Mouse (Mus musculus) CH12.LX (cell line): Measurements from ENCODE around the gene Gm47791. TPM values are rescaled to one million over a fixed set of nuclear protein-coding genes. Genes with fewer than 3 reads are reported as not detected.

ENCODE experiments used
- DNase-seq: peaks from one replicate; pipeline ENCODE4 v3.0.0-alpha.2; 2013; ENCODE audit errors: extremely low read depth
- H3K27ac ChIP-seq: 2 replicates; pipeline ENCODE4 v1.5.1; 2012; ENCODE audit warnings: low read depth, mild to moderate bottlenecking, control low read depth, moderate library complexity; ENCODE audit not compliant: insufficient read depth
- H3K27me3 ChIP-seq: replicated peaks from 2 replicates; pipeline ENCODE3; 2012; ENCODE audit warnings: inconsistent platforms
- H3K36me3 ChIP-seq, 2 experiments: replicated peaks in 1 of 2; 2 replicates each; pipeline versions ENCODE3 to v1.6.1; 2012; ENCODE audit warnings: inconsistent platforms in 1 of 2, low read length in 1 of 2, mild to moderate bottlenecking in 1 of 2, mixed read lengths in 1 of 2, moderate library complexity in 1 of 2; ENCODE audit not compliant: control insufficient read depth in 1 of 2, insufficient read depth in 1 of 2
- H3K4me1 ChIP-seq, 2 experiments: 2 replicates each; pipeline ENCODE4 v1.6.1; 2012; ENCODE audit warnings: inconsistent platforms in 1 of 2, moderate library complexity in 1 of 2; ENCODE audit not compliant: insufficient read depth in 2 of 2, control insufficient read depth in 1 of 2
- H3K4me2 ChIP-seq: 2 replicates; pipeline ENCODE4 v1.6.1; 2012; ENCODE audit warnings: low read depth, mild to moderate bottlenecking, control low read depth; ENCODE audit not compliant: poor library complexity, insufficient read depth, severe bottlenecking
- H3K4me3 ChIP-seq, 3 experiments: fragments of 150-350 bp in 1 of 3; sonication (generic) in 1 of 3; replicated peaks in 1 of 3; 2 replicates each; pipeline versions ENCODE3 to v1.5.1; 2011 to 2012; ENCODE audit warnings: low read depth in 2 of 3, low read length in 2 of 3, mild to moderate bottlenecking in 2 of 3, moderate library complexity in 2 of 3, control low read depth in 1 of 3, improper control_type of control experiment in 1 of 3, inconsistent platforms in 1 of 3, mixed read lengths in 1 of 3; ENCODE audit not compliant: poor library complexity in 1 of 3
- H3K79me2 ChIP-seq: replicated peaks from 2 replicates; pipeline ENCODE4 v1.6.1; 2012; ENCODE audit warnings: mild to moderate bottlenecking, moderate library complexity; ENCODE audit not compliant: control insufficient read depth, poor library complexity, insufficient read depth, severe bottlenecking; ENCODE audit errors: extremely low read depth
- H3K9ac ChIP-seq: 2 replicates; pipeline ENCODE4 v1.6.1; 2012; ENCODE audit warnings: low read depth, mild to moderate bottlenecking, control low read depth, moderate library complexity; ENCODE audit not compliant: insufficient read depth
- H3K9me3 ChIP-seq: replicated peaks from 2 replicates; pipeline ENCODE3; 2012; ENCODE audit warnings: low read length, inconsistent platforms, mixed read lengths
- BHLHE40 ChIP-seq: IDR thresholded peaks from 2 replicates; pipeline ENCODE4 v1.6.1; 2011; ENCODE audit warnings: mild to moderate bottlenecking, low read depth, low read length, improper control_type of control experiment
- CHD1 ChIP-seq: IDR thresholded peaks from 2 replicates; pipeline ENCODE4 v1.6.1; 2012; ENCODE audit warnings: low read depth, low read length, improper control_type of control experiment, inconsistent platforms
- EP300 ChIP-seq: IDR thresholded peaks from 2 replicates; pipeline ENCODE4 v1.6.1; 2011; ENCODE audit warnings: low read length, improper control_type of control experiment
- ETS1 ChIP-seq: conservative IDR thresholded peaks from 2 replicates; pipeline ENCODE4 v1.6.1; 2012; ENCODE audit warnings: low read depth, mild to moderate bottlenecking, inconsistent platforms, low read length, improper control_type of control experiment, moderate library complexity
- HCFC1 ChIP-seq: IDR thresholded peaks from 2 replicates; pipeline ENCODE4 v1.6.1; 2012; ENCODE audit warnings: low read depth, mild to moderate bottlenecking, inconsistent platforms, low read length, improper control_type of control experiment
- MAFK ChIP-seq: IDR thresholded peaks from 2 replicates; pipeline ENCODE4 v1.6.1; 2011; ENCODE audit warnings: low read length, improper control_type of control experiment; ENCODE audit not compliant: insufficient replicate concordance
- MAZ ChIP-seq: IDR thresholded peaks from 2 replicates; pipeline ENCODE4 v1.6.1; 2012; ENCODE audit warnings: low read depth, mild to moderate bottlenecking, inconsistent platforms, low read length, improper control_type of control experiment, moderate library complexity
- MXI1 ChIP-seq: IDR thresholded peaks from 2 replicates; pipeline ENCODE4 v1.6.1; 2011; ENCODE audit warnings: mild to moderate bottlenecking, low read depth, low read length, improper control_type of control experiment
- PAX5 ChIP-seq: IDR thresholded peaks from 2 replicates; pipeline ENCODE4 v1.6.1; 2012; ENCODE audit warnings: low read length, inconsistent platforms, mixed read lengths
- POLR2A ChIP-seq: IDR thresholded peaks from 2 replicates; pipeline ENCODE4 v1.6.1; 2011; ENCODE audit warnings: low read depth, mild to moderate bottlenecking, improper control_type of control experiment, low read length
- POLR2AphosphoS2 ChIP-seq: IDR thresholded peaks from 2 replicates; pipeline ENCODE4 v1.6.1; 2011; ENCODE audit warnings: low read depth, low read length, improper control_type of control experiment
- TCF12 ChIP-seq: IDR thresholded peaks from 2 replicates; pipeline ENCODE4 v1.6.1; 2014; ENCODE audit warnings: low read depth, mild to moderate bottlenecking, inconsistent platforms, low read length, improper control_type of control experiment
- USF2 ChIP-seq: conservative IDR thresholded peaks from 2 replicates; pipeline ENCODE4 v1.6.1; 2011; ENCODE audit warnings: low read depth, low read length, improper control_type of control experiment
- ZC3H11A ChIP-seq: IDR thresholded peaks from 2 replicates; pipeline ENCODE4 v1.6.1; 2012; ENCODE audit warnings: low read depth, mild to moderate bottlenecking, inconsistent platforms, low read length, improper control_type of control experiment
- dilution Hi-C: fragments of 300-500 bp; cut with MboI; formaldehyde crosslinking; loops from 2 replicates; pipeline ENCODE4 v1.14.3; 2020; ENCODE audit warnings: low sequenced_read_pairs; ENCODE audit not compliant: extremely low pct_unique_long_range_greater_than_20kb, extremely low pct_ligation_motif_present
- in situ Hi-C: fragments of 300-500 bp; cut with MboI; formaldehyde crosslinking; loops from 3 replicates; pipeline ENCODE4 v1.14.3; 2019; ENCODE audit warnings: low sequenced_read_pairs, low pct_ligation_motif_present, low pct_unique_long_range_greater_than_20kb, mixed read lengths
- polyA plus RNA-seq: library from polyadenylated mRNA; unstranded; fragments of >175 nt; gene quantifications from 2 replicates; pipeline ENCODE4 v1.2.1, GENCODE M21; 2012; ENCODE audit warnings: low read depth; ENCODE audit not compliant: insufficient read length
- total RNA-seq, 2 experiments: library from RNA; depleted of rRNA; stranded (reverse); fragments of 300-350 nt in 1 of 2; fragments of >200 nt in 1 of 2; gene quantifications; 2 replicates each; pipeline ENCODE4 v1.2.3; 2012 to 2014

Gm47791 gene
- total and polyA plus RNA-seq, 3 experiments, result not detected

DNA sequence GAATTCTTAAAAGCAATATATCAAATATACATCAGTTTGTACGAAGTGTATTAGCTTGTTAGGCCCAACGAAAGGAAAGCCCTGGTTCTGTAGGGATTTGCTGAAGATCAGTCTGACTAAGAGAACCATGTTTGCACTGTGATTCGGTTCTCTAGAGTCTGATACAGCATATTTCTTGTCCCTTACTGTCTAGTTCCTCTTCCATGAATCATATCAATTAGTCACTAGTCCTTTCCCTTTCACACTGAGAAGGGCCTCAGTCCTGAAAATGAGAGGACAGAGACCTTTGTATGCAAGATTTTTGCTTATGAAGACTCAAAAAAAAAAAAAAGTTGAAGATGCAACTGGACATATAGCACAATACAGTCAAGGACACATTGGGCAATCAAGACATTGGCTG, 22.1 kb upstream of the Gm47791 start:
- Histone ChIP-seq H3K36me3 (no peaks in the 10 kb centered on the region), H3K4me3 (no peak overlapping the region), H3K9ac (no peak overlapping the region), H3K27ac (no peak overlapping the region), H3K9me3 (no peaks in the 10 kb centered on the region), H3K4me2 (no peak overlapping the region), H3K4me1 (peaks cover 0 to 9% of the 10 kb centered on the region in 2 experiments; a peak in 2 of 4 replicates), H3K27me3 (no peaks in the 10 kb centered on the region), H3K79me2 (no peaks in the 10 kb centered on the region)
- dilution Hi-C loops (no loop called here), in situ Hi-C loops (loop anchor here (25.0 kb wide), 1 partner anchor 394 kb away; no protein-coding TSS in a partner anchor)
- TF ChIP-seq ETS1 (no peak), MXI1 (no peak), BHLHE40 (no peak), CHD1 (no peak), PAX5 (no peak), HCFC1 (no peak), POLR2A (no peak), EP300 (no peak), TCF12 (no peak), POLR2AphosphoS2 (no peak)
- DNase-seq, result no peak

GRCm38 (mm10) chr1:82792238-82792637, 21.2 kb upstream of the Gm47791 start:
- TF ChIP-seq MAFK, result peak; percentile 41; the same call in 1 of the 2 replicates
- no peak for TF ChIP-seq USF2
- no peak for TF ChIP-seq ZC3H11A
- in situ Hi-C loops (loop anchor here (25.0 kb wide), 1 partner anchor 395 kb away; no protein-coding TSS in a partner anchor), dilution Hi-C loops (no loop called here)
- Histone ChIP-seq H3K36me3 (no peaks in the 10 kb centered on the region), H3K79me2 (no peaks in the 10 kb centered on the region), H3K9me3 (no peaks in the 10 kb centered on the region), H3K27me3 (no peaks in the 10 kb centered on the region), H3K9ac (no peak overlapping the region), H3K4me3 (no peak overlapping the region), H3K4me2 (no peak overlapping the region), H3K4me1 (peaks cover 0 to 9% of the 10 kb centered on the region in 2 experiments; a peak in 2 of 4 replicates), H3K27ac (no peak overlapping the region)
- DNase-seq, result no peak

- Histone ChIP-seq H3K4me1 (peaks cover 0 to 9% of the 10 kb centered on the region in 2 experiments; a peak in 2 of 4 replicates), H3K36me3 (no peaks in the 10 kb centered on the region), H3K79me2 (no peaks in the 10 kb centered on the region), H3K9ac (no peak overlapping the region), H3K4me3 (no peak overlapping the region), H3K4me2 (no peak overlapping the region), H3K27me3 (no peaks in the 10 kb centered on the region), H3K27ac (no peak overlapping the region), H3K9me3 (no peaks in the 10 kb centered on the region)
- dilution Hi-C loops, result no loop called here
- no peak for DNase-seq
- in situ Hi-C loops, result loop anchor here (25.0 kb wide), 1 partner anchor 396 kb away; no protein-coding TSS in a partner anchor
- TF ChIP-seq POLR2AphosphoS2 (no peak), TCF12 (no peak), MAZ (no peak)
Measured at GRCm38 (mm10) chr1:82791105-82791504, 20.1 kb upstream of the Gm47791 start.
